Mouse (Mus musculus) liver, embryonic 14.5 days (tissue): ENCODE results near the gene Zc3h12b.

ENCODE experiments used
- CTCF ChIP-seq: IDR thresholded peaks from 2 replicates; pipeline ENCODE4 v1.5.1; 2016; ENCODE audit warnings: antibody characterized with exemption, low read depth, control low read depth
- EP300 ChIP-seq: IDR thresholded peaks from 2 replicates; pipeline ENCODE4 v1.6.1; 2016; ENCODE audit warnings: antibody characterized with exemption, low read depth

- TF ChIP-seq EP300 (no peak), CTCF (no peak)
Measured at GRCm38 (mm10) chrX:95902716-95903115, 191.2 kb downstream of the Zc3h12b start.
